Mouse (Mus musculus) midbrain, embryonic 15.5 days (tissue): ENCODE measurements around the gene Tfap2b. TPM values are rescaled to one million over a fixed set of nuclear protein-coding genes. Genes with fewer than 3 reads are reported as not detected.

Experiments
- polyA plus RNA-seq: library from polyadenylated mRNA; unstranded; fragments of >200 nt; fragmentation: Nextera tagmentation; extraction: Ambion mirVana; gene quantifications from 2 replicates; pipeline ENCODE4 v1.2.1, GENCODE M21; 2015

Tfap2b gene
- polyA plus RNA-seq, 1 experiment from 2014 or later: 264 TPM

Other genes starting within 250 kb of the Tfap2b start
- 60.1 and 80.2 TPM in 2 replicates for gene Tfap2d, start 105.9 kb upstream of the Tfap2b start, polyA plus RNA-seq